Mouse (Mus musculus) neural tube, embryonic 13.5 days (tissue): ENCODE measurements around the gene Gns. TPM values are rescaled to one million over a fixed set of nuclear protein-coding genes. Genes with fewer than 3 reads are reported as not detected.
A peak's percentile ranks its signal among the peaks of the same experiment; 100 is the strongest.

Source experiments
- ATAC-seq: fragments of 200-750 bp; cut with Nextera tagmentation; 2 replicates; pipeline ENCODE4 v1.8.0; 2017; ENCODE audit warnings: low read depth, mild to moderate bottlenecking, moderate TSS enrichment, moderate library complexity
- H3K27ac ChIP-seq: fragments of 300-500 bp; sonication (generic); replicated peaks from 2 replicates; pipeline ENCODE4 v1.5.1; 2015; ENCODE audit warnings: moderate library complexity, mild to moderate bottlenecking, inconsistent platforms
- H3K27me3 ChIP-seq: fragments of 300-500 bp; sonication (generic); 2 replicates; pipeline ENCODE4 v1.6.1; 2015; ENCODE audit warnings: mild to moderate bottlenecking, inconsistent platforms
- H3K36me3 ChIP-seq: fragments of 300-500 bp; sonication (generic); 2 replicates; pipeline ENCODE4 v1.6.1; 2015; ENCODE audit warnings: mild to moderate bottlenecking, inconsistent platforms
- H3K4me1 ChIP-seq: fragments of 300-500 bp; sonication (generic); replicated peaks from 2 replicates; pipeline ENCODE4 v1.6.1; 2015; ENCODE audit warnings: inconsistent platforms
- H3K4me2 ChIP-seq: fragments of 300-500 bp; sonication (generic); 2 replicates; pipeline ENCODE4 v1.6.1; 2015; ENCODE audit warnings: inconsistent platforms, mild to moderate bottlenecking, moderate library complexity
- H3K4me3 ChIP-seq: fragments of 300-500 bp; sonication (generic); 2 replicates; pipeline ENCODE4 v1.5.1; 2015; ENCODE audit warnings: mild to moderate bottlenecking, inconsistent platforms
- H3K9ac ChIP-seq: fragments of 300-500 bp; sonication (generic); 2 replicates; pipeline ENCODE4 v1.6.1; 2015; ENCODE audit warnings: moderate library complexity, mild to moderate bottlenecking, inconsistent platforms
- H3K9me3 ChIP-seq: fragments of 300-500 bp; sonication (generic); 2 replicates; pipeline ENCODE4 v1.6.1; 2016; ENCODE audit warnings: inconsistent platforms
- WGBS: fragments of 180-500 bp; shearing (Covaris S2); methylation state at CpG from one replicate; pipeline ENCODE4 v1.1.7; 2015; 5-methylcytosine and 5-hydroxymethylcytosine counted together
- polyA plus RNA-seq: library from polyadenylated mRNA; unstranded; fragments of >200 nt; fragmentation: Nextera tagmentation; extraction: Ambion mirVana; gene quantifications from 2 replicates; pipeline ENCODE4 v1.2.1, GENCODE M21; 2015

Gns gene
- polyA plus RNA-seq, 1 experiment from 2014 or later, result 46.7 TPM

DNA sequence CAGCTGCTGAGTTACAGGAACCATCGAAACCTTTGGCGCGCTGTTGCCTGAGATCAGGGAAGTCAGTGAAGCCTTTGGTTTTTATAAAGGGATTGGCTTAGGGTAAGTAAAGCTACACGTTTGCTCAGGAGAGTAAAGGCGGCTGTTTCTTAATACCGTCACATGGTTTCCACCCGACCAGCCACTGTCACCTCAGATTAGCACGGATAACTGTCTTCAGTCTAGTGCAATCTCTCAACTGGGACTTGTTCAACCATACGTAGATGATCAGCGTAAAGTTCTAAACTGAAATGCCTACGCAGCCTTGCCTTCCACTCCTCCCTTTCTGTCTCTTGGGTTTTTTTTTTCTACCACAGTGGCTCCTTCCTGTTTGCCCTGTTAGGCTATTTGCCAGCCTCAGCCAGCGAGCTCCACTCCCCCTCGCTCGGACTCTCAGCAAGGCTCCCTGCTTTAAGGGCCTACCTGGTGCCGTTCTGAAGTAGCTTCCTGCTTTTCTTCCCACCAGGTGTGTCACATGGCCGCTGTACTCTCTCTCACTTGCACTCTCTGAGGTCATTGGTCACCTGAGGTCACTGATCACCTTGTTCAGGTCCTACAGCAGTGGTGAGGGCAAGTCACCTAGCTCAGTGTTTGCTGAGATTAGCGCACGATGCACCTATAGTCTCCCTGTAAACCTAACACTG lies 4.0 kb downstream of the Gns start:
- no peaks in the 10 kb centered on the region for H3K9me3 ChIP-seq
- H3K27me3 ChIP-seq, result no peaks in the 10 kb centered on the region
- no peak overlapping the region for H3K9ac ChIP-seq
- H3K36me3 ChIP-seq, result peaks cover 48% of the 10 kb centered on the region
- peaks cover 34% of the 10 kb centered on the region for H3K4me1 ChIP-seq
- WGBS, result 92% methylated on average over 18 of the region's 18 CpGs
- no peak overlapping the region for H3K4me2 ChIP-seq
- ATAC-seq, result no peak
- H3K4me3 ChIP-seq, result no peak overlapping the region
- no peak overlapping the region for H3K27ac ChIP-seq

DNA sequence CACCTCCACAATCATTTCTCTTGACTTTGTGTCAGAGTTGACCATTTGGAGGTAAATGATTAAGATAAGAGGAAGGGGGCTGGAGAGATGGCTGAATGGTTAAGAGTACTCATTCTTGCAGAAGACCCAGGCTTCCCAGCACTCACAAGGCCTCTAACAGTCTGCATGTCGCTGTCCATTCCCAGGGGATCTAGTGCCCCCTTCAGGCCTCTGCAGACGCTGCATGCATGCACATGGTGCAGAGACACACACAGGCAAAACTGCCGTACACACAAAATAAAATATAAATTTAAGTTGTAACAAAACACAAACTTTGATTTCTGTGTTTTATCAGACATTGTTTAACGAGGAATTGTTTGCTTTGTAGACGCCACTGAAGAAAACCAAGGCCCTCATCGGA lies 5.9 kb downstream of the Gns start:
- Histone ChIP-seq H3K4me2 (no peak overlapping the region), H3K36me3 (peaks cover 66% of the 10 kb centered on the region), H3K9ac (no peak overlapping the region), H3K4me1 (peaks cover 26% of the 10 kb centered on the region), H3K27ac (no peak overlapping the region), H3K9me3 (no peaks in the 10 kb centered on the region), H3K27me3 (no peaks in the 10 kb centered on the region), H3K4me3 (no peak overlapping the region)
- no peak for ATAC-seq
- 92% methylated on average over 6 of the region's 6 CpGs for WGBS

DNA sequence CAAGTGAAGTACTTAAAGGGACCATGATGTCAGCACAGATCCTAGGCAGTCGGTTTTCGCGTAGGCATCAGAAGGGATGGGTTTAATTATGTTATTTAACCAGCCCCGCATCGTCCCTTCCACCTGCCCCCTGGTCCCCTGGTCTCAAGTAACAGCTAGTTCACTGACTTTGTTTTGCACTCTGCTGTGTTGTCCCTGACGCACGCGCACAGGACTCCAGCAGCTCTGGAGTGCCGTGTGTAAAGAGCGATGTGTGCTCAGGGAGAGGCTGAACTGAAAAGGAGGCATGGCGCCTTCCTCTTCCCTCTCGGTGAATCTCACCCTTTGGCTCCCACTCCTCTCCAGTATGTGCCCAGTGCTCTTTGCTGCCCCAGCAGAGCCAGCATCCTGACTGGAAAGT lies 9.1 kb downstream of the Gns start:
- peaks cover 95% of the 10 kb centered on the region for H3K36me3 ChIP-seq
- no peak overlapping the region for H3K9ac ChIP-seq
- H3K27ac ChIP-seq, result no peak overlapping the region
- no peak for ATAC-seq
- H3K9me3 ChIP-seq, result no peaks in the 10 kb centered on the region
- H3K27me3 ChIP-seq, result no peaks in the 10 kb centered on the region
- H3K4me1 ChIP-seq, result no peaks in the 10 kb centered on the region
- no peak overlapping the region for H3K4me3 ChIP-seq
- H3K4me2 ChIP-seq, result no peak overlapping the region
- 79% methylated on average over 12 of the region's 12 CpGs for WGBS

DNA sequence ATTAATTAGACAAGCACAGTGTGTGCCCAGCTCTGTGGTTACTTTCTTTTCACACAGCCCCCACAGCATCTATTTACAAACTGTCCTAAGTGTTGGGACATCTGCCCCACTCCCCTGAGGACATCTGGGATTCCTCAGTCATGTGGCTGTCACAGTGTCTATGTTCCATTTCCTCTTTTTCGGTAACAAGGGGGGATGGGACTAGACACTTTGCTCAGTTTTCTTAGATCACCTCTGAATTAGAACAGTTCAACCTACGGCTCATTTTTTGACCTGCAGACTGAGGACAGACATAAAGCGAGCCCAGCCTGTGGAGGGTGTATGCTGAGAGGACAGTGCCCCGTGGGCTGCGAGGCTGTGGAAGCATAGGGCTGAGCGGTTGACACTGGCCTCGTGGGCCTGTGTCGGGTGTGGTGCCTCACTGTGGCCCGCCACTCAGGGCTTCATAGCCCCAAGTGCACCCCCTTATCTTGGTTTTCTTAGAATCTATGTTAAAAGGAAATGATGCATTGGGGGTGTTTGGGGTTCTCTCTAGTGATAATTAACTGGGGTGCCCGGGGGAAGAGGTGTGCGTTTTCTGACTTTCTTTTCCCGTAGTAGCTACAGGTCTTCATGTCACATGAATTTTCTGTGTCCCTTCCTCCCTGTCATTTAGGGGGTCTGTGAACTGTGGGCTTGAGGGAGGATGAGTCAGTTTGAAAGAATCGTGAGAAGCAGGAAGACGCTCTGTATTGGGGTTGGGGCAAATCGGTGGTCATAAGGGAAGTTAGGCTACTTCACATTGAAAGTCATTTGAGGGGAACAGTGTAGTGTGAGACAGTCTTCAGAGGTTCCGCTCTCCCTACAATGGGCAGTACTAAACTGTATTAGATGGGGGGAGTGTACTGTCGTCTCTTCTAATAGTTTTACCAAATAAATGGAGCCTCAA lies 10.1 kb downstream of the Gns start:
- Histone ChIP-seq H3K4me3 (no peak overlapping the region), H3K27me3 (no peaks in the 10 kb centered on the region), H3K4me2 (no peak overlapping the region), H3K27ac (no peak overlapping the region), H3K4me1 (no peaks in the 10 kb centered on the region), H3K36me3 (peaks cover 95% of the 10 kb centered on the region), H3K9ac (no peak overlapping the region), H3K9me3 (no peaks in the 10 kb centered on the region)
- no peak for ATAC-seq
- WGBS, result 86% methylated on average over 17 of the region's 17 CpGs

DNA sequence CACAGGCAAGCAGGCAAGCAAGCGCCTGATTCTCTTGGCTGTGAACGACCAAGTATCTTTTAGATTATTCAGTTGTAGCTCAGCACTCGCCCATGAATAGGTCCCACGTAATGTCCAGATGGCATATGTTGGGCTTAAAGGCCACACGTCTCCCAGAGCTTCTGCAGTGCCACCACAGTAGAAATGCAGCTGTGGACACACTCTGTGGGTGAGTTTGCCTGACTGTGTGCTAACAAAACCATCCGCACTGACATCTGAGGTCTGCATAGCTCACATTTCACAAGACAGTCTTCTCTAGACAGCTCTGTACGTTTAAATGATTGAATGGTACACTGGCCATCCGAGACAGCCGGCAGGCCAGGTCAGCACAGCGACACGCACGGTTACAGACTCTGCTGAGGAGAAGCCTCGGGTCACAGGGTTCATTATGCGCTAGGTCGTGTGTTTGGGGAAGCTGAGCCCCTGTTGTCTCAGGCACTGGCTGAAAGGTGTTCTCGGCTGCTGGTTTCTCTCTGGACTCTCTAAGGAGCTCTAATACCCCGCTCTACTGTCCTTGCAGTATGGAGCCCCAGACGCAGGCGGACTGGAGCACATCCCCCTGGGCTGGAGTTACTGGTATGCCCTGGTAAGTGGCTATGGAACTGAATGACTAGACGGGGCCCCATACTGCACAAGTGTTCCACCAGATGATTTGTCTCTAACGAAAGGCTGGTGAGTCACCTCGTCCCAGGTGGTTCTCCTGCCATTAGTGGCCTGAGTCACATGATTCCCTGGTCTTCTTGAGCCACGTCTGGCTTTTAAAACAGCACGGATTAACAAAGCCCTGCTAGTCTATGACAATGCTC lies 11.0 kb downstream of the Gns start:
- WGBS, result 81% methylated on average over 24 of the region's 24 CpGs
- Histone ChIP-seq H3K9me3 (no peaks in the 10 kb centered on the region), H3K27me3 (no peaks in the 10 kb centered on the region), H3K4me2 (no peak overlapping the region), H3K4me3 (no peak overlapping the region), H3K9ac (no peak overlapping the region), H3K4me1 (no peaks in the 10 kb centered on the region), H3K27ac (no peak overlapping the region), H3K36me3 (peaks cover 94% of the 10 kb centered on the region)
- no peak for ATAC-seq

DNA sequence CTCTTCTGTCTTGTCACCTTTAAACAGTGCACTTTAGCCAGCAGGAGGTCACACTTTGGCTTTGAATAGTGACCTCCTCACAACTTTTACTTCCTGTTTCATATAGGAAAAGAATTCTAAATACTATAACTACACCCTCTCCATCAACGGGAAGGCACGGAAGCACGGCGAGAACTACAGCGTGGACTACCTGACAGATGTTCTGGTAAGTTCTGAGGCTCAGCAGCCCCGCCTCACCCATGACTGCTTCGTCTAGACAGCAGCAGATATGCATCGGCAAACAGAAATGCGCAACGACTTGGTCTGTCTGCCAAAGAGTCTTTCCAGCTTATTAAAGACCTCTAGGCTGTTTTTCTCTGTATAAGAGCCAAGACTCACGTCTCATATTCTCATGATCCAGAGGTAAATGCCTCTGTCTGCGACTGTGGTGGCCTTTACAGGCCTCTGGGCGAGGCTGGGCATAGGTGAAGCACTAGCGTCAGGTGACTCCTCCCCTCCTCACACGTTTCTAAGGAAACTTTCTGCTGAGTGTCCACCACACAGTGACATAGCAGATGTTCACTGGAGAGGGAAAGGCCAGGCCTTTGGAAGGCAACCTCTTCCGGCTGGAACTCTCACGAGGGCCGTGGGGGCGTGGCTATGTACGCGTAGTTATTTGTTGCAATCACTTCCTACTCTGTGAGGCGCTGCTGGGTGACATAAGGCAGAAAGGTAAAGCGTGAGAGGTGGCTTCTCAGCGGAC lies 11.8 kb downstream of the Gns start:
- 93% methylated on average over 24 of the region's 24 CpGs for WGBS
- no peak for ATAC-seq

DNA sequence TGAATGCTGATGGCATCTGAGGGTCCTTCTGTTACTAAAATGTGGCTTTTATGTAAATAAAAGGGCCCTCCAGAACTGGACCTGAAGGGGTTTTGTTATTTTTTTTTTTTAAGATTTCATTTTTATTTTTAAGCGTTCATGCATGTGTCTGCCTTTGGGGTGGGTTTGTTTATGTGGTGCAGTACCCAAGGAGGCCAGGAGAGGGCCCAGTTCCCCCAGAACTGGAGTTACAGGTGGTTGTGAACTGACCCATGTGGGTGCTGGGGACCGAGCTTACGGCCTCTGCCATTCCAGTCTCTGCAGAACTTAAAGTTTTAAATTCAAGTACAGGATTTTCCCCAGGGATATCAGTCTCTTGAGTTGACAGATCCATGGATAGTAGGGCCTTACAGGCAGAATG lies 14.5 kb downstream of the Gns start:
- Histone ChIP-seq H3K4me1 (no peaks in the 10 kb centered on the region), H3K27ac (no peak overlapping the region), H3K4me2 (no peak overlapping the region), H3K4me3 (no peak overlapping the region), H3K9ac (no peak overlapping the region), H3K36me3 (peaks cover 99% of the 10 kb centered on the region), H3K9me3 (no peaks in the 10 kb centered on the region), H3K27me3 (no peaks in the 10 kb centered on the region)
- WGBS, result over 99% methylated on average over 3 of the region's 3 CpGs
- no peak for ATAC-seq

More for the DNA sequence above, 11.8 kb downstream of the Gns start:
- H3K9me3 ChIP-seq, result no peaks in the 10 kb centered on the region
- H3K4me1 ChIP-seq, result no peaks in the 10 kb centered on the region
- no peak overlapping the region for H3K4me2 ChIP-seq
- no peak overlapping the region for H3K27ac ChIP-seq
- H3K4me3 ChIP-seq, result no peak overlapping the region
- no peaks in the 10 kb centered on the region for H3K27me3 ChIP-seq
- H3K36me3 ChIP-seq, result peaks cover 96% of the 10 kb centered on the region
- no peak overlapping the region for H3K9ac ChIP-seq

DNA sequence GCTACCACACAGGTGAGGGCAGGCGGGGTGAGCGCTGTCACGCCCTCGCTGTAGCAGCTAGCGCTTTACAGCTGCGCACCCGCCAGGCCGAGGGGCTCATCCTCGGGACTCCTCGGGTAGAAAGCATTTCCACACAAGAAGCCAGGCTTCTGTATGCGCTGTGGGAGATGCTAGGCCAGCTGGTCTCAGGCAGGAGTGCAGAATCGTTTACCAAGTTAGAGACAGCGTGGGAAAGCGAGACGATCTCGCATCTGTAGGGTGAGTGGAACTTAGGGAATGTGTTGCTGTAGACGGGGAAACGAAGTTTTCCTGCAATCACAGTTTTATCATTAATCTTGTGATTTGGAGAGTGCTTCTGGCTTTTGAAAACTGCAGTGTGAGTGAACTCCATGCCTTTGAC lies 16.4 kb downstream of the Gns start:
- 91% methylated on average over 18 of the region's 18 CpGs for WGBS
- ATAC-seq, result no peak
- H3K4me3 ChIP-seq, result no peak overlapping the region
- no peak overlapping the region for H3K4me2 ChIP-seq
- no peaks in the 10 kb centered on the region for H3K27me3 ChIP-seq
- H3K36me3 ChIP-seq, result peaks cover 99% of the 10 kb centered on the region
- H3K27ac ChIP-seq, result no peak overlapping the region
- no peaks in the 10 kb centered on the region for H3K4me1 ChIP-seq
- no peaks in the 10 kb centered on the region for H3K9me3 ChIP-seq
- no peak overlapping the region for H3K9ac ChIP-seq

DNA sequence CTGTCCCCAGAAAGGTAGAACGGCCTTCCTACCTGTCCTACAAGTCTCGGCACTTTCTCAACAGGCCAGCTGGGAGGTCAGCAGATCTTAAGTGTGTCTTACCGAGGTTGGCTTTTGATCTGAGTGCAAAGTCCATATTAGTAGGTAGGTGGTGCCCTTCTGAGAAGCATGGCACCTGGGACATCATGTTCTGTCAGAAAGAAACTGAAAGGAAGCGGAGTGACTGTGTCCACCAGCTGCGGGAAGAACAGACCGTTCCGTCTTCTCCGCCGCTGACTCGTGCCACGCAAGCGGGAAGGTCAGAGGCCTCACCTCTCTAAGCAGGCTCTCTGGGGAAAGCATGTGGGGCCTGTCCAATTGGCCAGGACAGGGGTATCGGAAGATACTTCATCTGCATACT lies 19.8 kb downstream of the Gns start:
- no peaks in the 10 kb centered on the region for H3K4me1 ChIP-seq
- H3K27me3 ChIP-seq, result no peaks in the 10 kb centered on the region
- no peak for ATAC-seq
- H3K9me3 ChIP-seq, result no peaks in the 10 kb centered on the region
- no peak overlapping the region for H3K9ac ChIP-seq
- no peak overlapping the region for H3K27ac ChIP-seq
- peaks cover 90% of the 10 kb centered on the region for H3K36me3 ChIP-seq
- no peak overlapping the region for H3K4me3 ChIP-seq
- WGBS, result 95% methylated on average over 13 of the region's 13 CpGs
- H3K4me2 ChIP-seq, result no peak overlapping the region

DNA sequence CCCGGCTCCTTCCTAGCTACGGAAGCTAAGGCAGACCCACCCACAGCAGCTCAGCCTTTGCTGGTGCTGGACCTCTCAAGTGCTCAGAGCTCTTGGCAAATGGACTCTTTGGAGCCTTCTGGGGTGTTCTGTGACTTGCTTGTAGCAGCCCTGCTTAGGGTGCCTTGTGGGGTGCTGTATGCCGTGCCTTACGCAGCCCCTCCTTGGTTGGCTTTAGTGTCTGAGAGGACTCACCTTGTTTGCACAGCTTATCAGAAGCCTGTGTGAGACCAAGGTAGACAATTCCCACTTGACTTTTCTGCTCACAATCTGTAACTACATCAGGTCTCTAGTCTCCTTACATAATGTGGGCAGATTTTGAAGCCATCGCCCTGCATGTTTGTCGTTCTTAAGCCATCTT lies 20.8 kb downstream of the Gns start:
- ATAC-seq, result no peak
- no peak overlapping the region for H3K9ac ChIP-seq
- no peak overlapping the region for H3K4me3 ChIP-seq
- 0 out of 2 replicates have a peak overlapping the region, but pooled peaks have one; percentile 28 for H3K27ac ChIP-seq
- peaks cover 91% of the 10 kb centered on the region for H3K36me3 ChIP-seq
- H3K4me1 ChIP-seq, result no peaks in the 10 kb centered on the region
- H3K4me2 ChIP-seq, result no peak overlapping the region
- no peaks in the 10 kb centered on the region for H3K9me3 ChIP-seq
- H3K27me3 ChIP-seq, result no peaks in the 10 kb centered on the region
- WGBS, result 94% methylated on average over 6 of the region's 6 CpGs

DNA sequence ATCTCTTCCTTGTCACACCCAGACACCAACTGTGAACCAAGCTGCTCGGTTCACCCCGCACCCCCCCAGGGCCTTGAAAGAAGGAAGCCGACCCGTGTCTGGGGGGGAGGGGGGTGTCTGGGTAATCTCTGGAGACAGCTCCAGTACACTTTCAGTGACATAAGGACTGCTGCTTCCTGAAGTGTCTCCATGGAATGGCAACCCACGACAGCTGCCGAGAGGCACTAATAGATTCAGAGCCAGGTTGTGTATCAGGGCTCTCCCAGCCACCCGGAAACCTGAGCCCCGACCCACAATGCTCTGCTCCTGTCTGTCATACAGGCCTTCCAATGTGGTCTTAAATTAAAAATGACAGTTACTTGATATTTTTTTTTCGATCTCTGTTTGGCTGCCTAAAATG lies 21.5 kb downstream of the Gns start:
- no peak for ATAC-seq
- Histone ChIP-seq H3K27ac (0 out of 2 replicates have a peak overlapping the region, but pooled peaks have one; percentile 28), H3K9ac (peak overlapping the region; percentile 28; the same call in 1 of the 2 replicates), H3K36me3 (peaks cover 91% of the 10 kb centered on the region), H3K4me1 (no peaks in the 10 kb centered on the region), H3K4me2 (no peak overlapping the region), H3K4me3 (no peak overlapping the region), H3K9me3 (no peaks in the 10 kb centered on the region), H3K27me3 (no peaks in the 10 kb centered on the region)
- 62% methylated on average over 9 of the region's 9 CpGs for WGBS
